Mouse (Mus musculus) heart, embryonic 14.5 days (tissue): ENCODE data around the gene Mab21l1. TPM values are rescaled to one million over a fixed set of nuclear protein-coding genes. Genes with fewer than 3 reads are reported as not detected.

Experiments
- ATAC-seq: fragments of 200-750 bp; cut with Nextera tagmentation; 2 replicates; pipeline ENCODE4 v1.8.0; 2017; ENCODE audit warnings: low read depth, moderate TSS enrichment; ENCODE audit not compliant: insufficient number of reproducible peaks, insufficient read depth, low FRiP score
- H3K27ac ChIP-seq, 2 experiments: fragments of 200-500 bp in 1 of 2; fragments of 300-500 bp in 1 of 2; sonication (generic) in 1 of 2; replicated peaks in 1 of 2; 2 replicates each; pipeline ENCODE4 v1.5.1; 2012 to 2014; ENCODE audit warnings: low read depth in 2 of 2, low read length in 2 of 2, control low read depth in 1 of 2, mild to moderate bottlenecking in 1 of 2, mixed read lengths in 1 of 2; ENCODE audit not compliant: control insufficient read depth in 1 of 2, insufficient read depth in 1 of 2
- H3K27me3 ChIP-seq: fragments of 300-500 bp; sonication (generic); 2 replicates; pipeline ENCODE4 v1.6.1; 2014; ENCODE audit warnings: mild to moderate bottlenecking, low read length, control low read depth; ENCODE audit not compliant: control insufficient read depth, insufficient read depth
- H3K36me3 ChIP-seq: fragments of 300-500 bp; sonication (generic); 2 replicates; pipeline ENCODE4 v1.6.1; 2014; ENCODE audit warnings: mild to moderate bottlenecking, control low read depth, low read length, mixed read lengths; ENCODE audit not compliant: control insufficient read depth, insufficient read depth
- H3K4me1 ChIP-seq, 2 experiments: fragments of 200-500 bp in 1 of 2; fragments of 300-500 bp in 1 of 2; sonication (generic) in 1 of 2; 2 replicates each; pipeline ENCODE4 v1.6.1; 2012 to 2014; ENCODE audit warnings: low read length in 2 of 2, control low read depth in 1 of 2, mixed read lengths in 1 of 2; ENCODE audit not compliant: control insufficient read depth in 2 of 2, insufficient read depth in 2 of 2
- H3K4me2 ChIP-seq: fragments of 300-500 bp; sonication (generic); 2 replicates; pipeline ENCODE4 v1.6.1; 2014; ENCODE audit warnings: mild to moderate bottlenecking, low read length
- H3K4me3 ChIP-seq, 2 experiments: fragments of 200-500 bp in 1 of 2; fragments of 300-500 bp in 1 of 2; sonication (generic) in 1 of 2; 2 replicates each; pipeline ENCODE4 v1.5.1; 2012 to 2014; ENCODE audit warnings: low read length in 2 of 2, mild to moderate bottlenecking in 2 of 2, control low read depth in 1 of 2, low read depth in 1 of 2, moderate library complexity in 1 of 2; ENCODE audit not compliant: control insufficient read depth in 1 of 2, insufficient read depth in 1 of 2
- H3K9ac ChIP-seq: fragments of 300-500 bp; sonication (generic); 2 replicates; pipeline ENCODE4 v1.6.1; 2014; ENCODE audit warnings: mild to moderate bottlenecking, low read length
- H3K9me3 ChIP-seq: fragments of 300-500 bp; sonication (generic); 2 replicates; pipeline ENCODE4 v1.6.1; 2016; ENCODE audit warnings: low read length, control low read depth; ENCODE audit not compliant: control insufficient read depth
- WGBS: fragments of 180-500 bp; shearing (Covaris S2); extraction: QIAGEN DNeasy Blood & Tissue Kit; methylation state at CpG from one replicate; pipeline ENCODE4 v1.1.7; 2014; 5-methylcytosine and 5-hydroxymethylcytosine counted together
- polyA plus RNA-seq: library from polyadenylated mRNA; unstranded; fragments of >200 nt; fragmentation: Nextera tagmentation; extraction: Ambion mirVana; gene quantifications from 2 replicates; pipeline ENCODE4 v1.2.1, GENCODE M21; 2014

Gene Mab21l1
- polyA plus RNA-seq = 0.57 and 1.2 TPM in 2 replicates

- no peak for ATAC-seq
- Histone ChIP-seq H3K9ac (peak within 1 kb of the TSS; percentile 31), H3K27me3 (peaks cover 64% of the 10 kb centered on the region), H3K27ac (no peak within 1 kb of the TSS), H3K4me2 (peak within 1 kb of the TSS; percentile 65), H3K4me3 (peak within 1 kb of the TSS; percentile 33 to 36), H3K9me3 (no peaks in the 10 kb centered on the region), H3K36me3 (no peaks in the 10 kb centered on the region), H3K4me1 (peaks cover 19 to 24% of the 10 kb centered on the region in 2 experiments; a peak in 3 of 4 replicates)
- WGBS = 20% methylated on average over 16 of the region's 16 CpGs
Measured at GRCm38 (mm10) chr3:55782056-55782687, at the start of gene Mab21l1. Mab21l1 (plus strand) TSS chr3:55782510.

- 85% methylated on average over 6 of the region's 6 CpGs for WGBS
- Histone ChIP-seq H3K9me3 (no peaks in the 10 kb centered on the region), H3K27ac (no peak overlapping the region), H3K4me1 (no peaks in the 10 kb centered on the region), H3K36me3 (no peaks in the 10 kb centered on the region), H3K9ac (no peak overlapping the region), H3K4me3 (no peak overlapping the region), H3K4me2 (no peak overlapping the region), H3K27me3 (no peaks in the 10 kb centered on the region)
- no peak for ATAC-seq
Measured at GRCm38 (mm10) chr3:55733665-55734064, 48.6 kb upstream of the Mab21l1 start.

DNA sequence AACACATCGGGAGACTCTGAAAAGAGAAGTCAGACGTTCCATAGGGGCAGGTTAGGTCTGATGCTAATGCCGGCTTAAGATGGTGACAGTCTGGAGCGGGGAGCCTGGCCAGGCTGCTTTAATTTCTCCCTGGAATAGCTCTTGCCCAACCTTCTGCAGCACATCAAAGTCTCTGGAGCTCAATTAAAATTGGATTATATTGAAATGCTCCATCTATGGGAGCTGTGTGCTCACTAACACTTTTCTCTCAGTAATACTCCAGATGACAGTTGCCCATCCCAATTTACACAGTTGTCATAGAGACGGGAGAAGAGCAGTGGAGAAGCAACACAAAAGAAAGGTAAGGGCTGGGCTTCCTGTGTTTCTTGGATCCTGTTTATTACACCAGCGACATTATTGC is 40.9 kb upstream of the Mab21l1 start:
- Histone ChIP-seq H3K9ac (no peak overlapping the region), H3K27me3 (no peaks in the 10 kb centered on the region), H3K36me3 (no peaks in the 10 kb centered on the region), H3K4me2 (no peak overlapping the region), H3K9me3 (no peaks in the 10 kb centered on the region), H3K27ac (no peak overlapping the region), H3K4me1 (peaks cover 0 to 6% of the 10 kb centered on the region in 2 experiments; a peak in 2 of 4 replicates), H3K4me3 (no peak overlapping the region)
- no peak for ATAC-seq
- 73% methylated on average over 6 of the region's 6 CpGs for WGBS

DNA sequence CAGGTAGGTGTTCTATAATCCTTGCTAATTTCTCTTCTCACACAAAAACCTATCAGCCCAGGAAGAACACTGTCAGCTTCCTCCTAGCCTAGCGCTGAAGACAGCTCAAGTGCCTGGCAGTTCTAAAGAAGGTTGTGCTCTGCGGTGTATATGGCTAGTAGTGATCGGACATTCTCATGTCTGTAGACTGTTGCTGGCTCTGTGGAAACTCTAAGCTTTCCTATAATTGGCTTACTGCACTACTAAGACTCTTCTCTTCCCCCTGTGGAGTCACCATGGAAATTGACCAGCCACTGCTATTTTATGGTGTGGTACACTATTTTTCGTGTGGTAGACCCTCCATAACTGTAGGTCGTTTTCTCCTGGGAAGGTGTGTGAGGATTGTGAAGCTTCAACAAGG is 40.1 kb upstream of the Mab21l1 start:
- H3K9ac ChIP-seq = no peak overlapping the region
- no peak overlapping the region for H3K4me2 ChIP-seq
- peaks cover 0 to 6% of the 10 kb centered on the region in 2 experiments; a peak in 2 of 4 replicates for H3K4me1 ChIP-seq
- no peak for ATAC-seq
- no peak overlapping the region for H3K27ac ChIP-seq
- H3K36me3 ChIP-seq = no peaks in the 10 kb centered on the region
- no peaks in the 10 kb centered on the region for H3K27me3 ChIP-seq
- H3K9me3 ChIP-seq = no peaks in the 10 kb centered on the region
- WGBS = 64% methylated on average over 5 of the region's 5 CpGs
- H3K4me3 ChIP-seq = no peak overlapping the region

- Histone ChIP-seq H3K27ac (no peak overlapping the region), H3K4me1 (peaks cover 0 to 6% of the 10 kb centered on the region in 2 experiments; a peak in 2 of 4 replicates), H3K9me3 (no peaks in the 10 kb centered on the region), H3K4me3 (no peak overlapping the region), H3K4me2 (no peak overlapping the region), H3K9ac (no peak overlapping the region), H3K27me3 (no peaks in the 10 kb centered on the region), H3K36me3 (no peaks in the 10 kb centered on the region)
- ATAC-seq = no peak
- 54% methylated on average over 4 of the region's 4 CpGs for WGBS
Measured at GRCm38 (mm10) chr3:55742654-55743053, 39.7 kb upstream of the Mab21l1 start.

- no peaks in the 10 kb centered on the region for H3K36me3 ChIP-seq
- no peak for ATAC-seq
- H3K27ac ChIP-seq = no peak overlapping the region
- WGBS = 79% methylated on average over 5 of the region's 5 CpGs
- no peak overlapping the region for H3K4me3 ChIP-seq
- no peaks in the 10 kb centered on the region for H3K27me3 ChIP-seq
- H3K4me1 ChIP-seq = peaks cover 0 to 6% of the 10 kb centered on the region in 2 experiments; a peak in 2 of 4 replicates
- H3K9ac ChIP-seq = no peak overlapping the region
- H3K4me2 ChIP-seq = no peak overlapping the region
- H3K9me3 ChIP-seq = no peaks in the 10 kb centered on the region
Measured at GRCm38 (mm10) chr3:55743885-55744284, 38.4 kb upstream of the Mab21l1 start.

DNA sequence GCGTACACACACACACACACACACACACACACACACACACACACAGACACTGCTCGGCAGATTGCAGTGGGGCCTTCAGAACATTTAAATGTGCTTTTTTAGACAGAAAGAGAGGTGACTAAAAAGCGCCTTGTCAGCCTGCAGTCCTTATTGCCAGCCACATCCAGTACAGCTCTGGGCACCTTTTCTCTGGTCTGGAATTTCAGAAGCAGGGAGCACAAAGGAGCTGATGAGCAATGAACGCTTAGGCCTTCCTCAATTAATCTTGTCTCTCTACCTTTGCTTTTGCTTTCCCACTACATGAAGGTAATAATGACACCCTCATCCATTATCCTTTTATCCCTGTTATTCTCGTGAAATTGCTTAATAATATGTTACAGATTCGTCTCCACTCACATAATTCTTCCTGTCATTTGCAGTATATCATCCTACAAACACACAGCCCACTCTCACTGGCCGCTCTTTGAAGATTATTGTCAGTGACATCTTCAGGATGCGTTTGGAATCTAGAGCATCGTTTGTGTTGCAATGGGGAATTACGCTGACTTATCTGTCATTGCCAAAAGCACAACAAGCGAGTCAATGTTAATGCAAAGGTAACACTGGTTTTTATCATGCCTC is 31.8 kb upstream of the Mab21l1 start:
- Histone ChIP-seq H3K4me3 (no peak overlapping the region), H3K9me3 (no peaks in the 10 kb centered on the region), H3K9ac (no peak overlapping the region), H3K27ac (no peak overlapping the region), H3K27me3 (no peaks in the 10 kb centered on the region), H3K4me1 (peaks cover 0 to 6% of the 10 kb centered on the region in 2 experiments; a peak in 1 of 4 replicates), H3K4me2 (no peak overlapping the region), H3K36me3 (no peaks in the 10 kb centered on the region)
- no peak for ATAC-seq
- 81% methylated on average over 11 of the region's 11 CpGs for WGBS
